Mouse (Mus musculus) liver, embryonic 14.5 days (tissue): ENCODE results near the gene Sigirr. TPM values are rescaled to one million over a fixed set of nuclear protein-coding genes. Genes with fewer than 3 reads are reported as not detected.

Source experiments
- ATAC-seq: fragments of 200-750 bp; cut with Nextera tagmentation; 2 replicates; pipeline ENCODE4 v1.8.0; 2017; ENCODE audit warnings: moderate number of reproducible peaks, mild to moderate bottlenecking, moderate library complexity; ENCODE audit not compliant: insufficient read depth
- DNase-seq, 3 experiments: peaks; one replicate each; pipeline ENCODE4 v3.0.0-alpha.2; 2012 to 2013; ENCODE audit warnings: low read depth in 3 of 3, low spot score in 3 of 3
- H3K27ac ChIP-seq: fragments of 300-500 bp; sonication (generic); 2 replicates; pipeline ENCODE4 v1.5.1; 2014; ENCODE audit warnings: moderate library complexity, mild to moderate bottlenecking, control low read depth, inconsistent platforms
- H3K27me3 ChIP-seq: fragments of 300-500 bp; sonication (generic); 2 replicates; pipeline ENCODE4 v1.6.1; 2014; ENCODE audit warnings: mild to moderate bottlenecking, low read length, moderate library complexity; ENCODE audit not compliant: control insufficient read depth, insufficient read depth
- H3K36me3 ChIP-seq: fragments of 300-500 bp; sonication (generic); replicated peaks from 2 replicates; pipeline ENCODE4 v1.6.1; 2014; ENCODE audit warnings: low read depth; ENCODE audit not compliant: control insufficient read depth, insufficient read depth
- H3K4me1 ChIP-seq, 2 experiments: fragments of 200-500 bp in 1 of 2; fragments of 300-500 bp in 1 of 2; sonication (generic) in 1 of 2; replicated peaks; 2 replicates each; pipeline ENCODE4 v1.6.1; 2012 to 2014; ENCODE audit warnings: antibody characterized with exemption in 1 of 2, inconsistent platforms in 1 of 2, low read length in 1 of 2; ENCODE audit not compliant: control insufficient read depth in 2 of 2, insufficient read depth in 2 of 2
- H3K4me2 ChIP-seq: fragments of 300-500 bp; sonication (generic); 2 replicates; pipeline ENCODE4 v1.6.1; 2014; ENCODE audit warnings: low read depth, mild to moderate bottlenecking, control low read depth, moderate library complexity
- H3K4me3 ChIP-seq, 2 experiments: fragments of 200-500 bp in 1 of 2; fragments of 300-500 bp in 1 of 2; sonication (generic) in 1 of 2; 2 replicates each; pipeline ENCODE4 v1.5.1; 2012 to 2014; ENCODE audit warnings: low read depth in 2 of 2, low read length in 2 of 2, mild to moderate bottlenecking in 2 of 2, control low read depth in 1 of 2, inconsistent platforms in 1 of 2, moderate library complexity in 1 of 2; ENCODE audit not compliant: insufficient read depth in 1 of 2
- H3K9ac ChIP-seq: fragments of 300-500 bp; sonication (generic); replicated peaks from 2 replicates; pipeline ENCODE4 v1.6.1; 2014; ENCODE audit warnings: mild to moderate bottlenecking, control low read depth, moderate library complexity
- H3K9me3 ChIP-seq: fragments of 300-500 bp; sonication (generic); 2 replicates; pipeline ENCODE4 v1.6.1; 2016; ENCODE audit warnings: low read length, mixed read lengths; ENCODE audit not compliant: control insufficient read depth
- CTCF ChIP-seq: IDR thresholded peaks from 2 replicates; pipeline ENCODE4 v1.5.1; 2016; ENCODE audit warnings: antibody characterized with exemption, low read depth, control low read depth
- EP300 ChIP-seq: IDR thresholded peaks from 2 replicates; pipeline ENCODE4 v1.6.1; 2016; ENCODE audit warnings: antibody characterized with exemption, low read depth
- WGBS: fragments of 180-500 bp; shearing (Covaris S2); extraction: QIAGEN DNeasy Blood & Tissue Kit; methylation state at CpG from one replicate; pipeline ENCODE4 v1.1.7; 2014; ENCODE audit not compliant: insufficient replicate concordance; 5-methylcytosine and 5-hydroxymethylcytosine counted together
- polyA plus RNA-seq, 2 experiments: library from polyadenylated mRNA; depleted of rRNA in 1 of 2; stranded (reverse) in 1 of 2; unstranded in 1 of 2; fragments of >200 nt; fragmentation: Nextera tagmentation in 1 of 2; extraction: Ambion mirVana in 1 of 2; gene quantifications; 2 replicates each; pipeline versions ENCODE4 v1.2.1 to v1.2.3; 2012 to 2014

Sigirr gene
- polyA plus RNA-seq, 2 experiments: 9.8 to 18.4 TPM

DNA sequence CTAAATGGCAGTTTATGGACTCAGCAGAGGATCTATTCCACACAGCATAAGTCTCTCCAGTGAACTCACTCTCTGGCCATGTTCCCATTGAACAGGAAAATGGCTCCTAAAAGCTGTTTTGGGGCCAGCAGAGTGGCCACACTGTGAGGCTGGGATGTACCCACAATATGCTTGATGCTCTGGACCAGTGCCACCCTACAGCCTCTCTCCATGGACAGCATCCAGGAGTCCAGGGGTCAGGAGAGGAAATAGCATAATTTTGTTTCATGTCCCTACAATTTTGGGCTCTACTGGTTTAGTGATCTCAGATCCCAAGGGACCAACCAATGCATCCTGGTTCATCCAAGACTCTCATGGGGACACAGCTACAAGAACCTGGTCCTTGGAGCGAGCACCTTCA, 42.8 kb downstream of the Sigirr start:
- ATAC-seq: no peak
- no peak overlapping the region for H3K9ac ChIP-seq
- H3K4me3 ChIP-seq: no peak overlapping the region
- peaks cover 31% of the 10 kb centered on the region for H3K27me3 ChIP-seq
- DNase-seq: no peak
- H3K36me3 ChIP-seq: no peaks in the 10 kb centered on the region
- no peaks in the 10 kb centered on the region for H3K9me3 ChIP-seq
- H3K4me1 ChIP-seq: peaks cover 0 to 4% of the 10 kb centered on the region in 2 experiments; a peak in 2 of 4 replicates
- no peak overlapping the region for H3K27ac ChIP-seq
- WGBS: 74% methylated on average over 1 of the region's 1 CpGs
- no peak for TF ChIP-seq EP300
- no peak for TF ChIP-seq CTCF
- no peak overlapping the region for H3K4me2 ChIP-seq

DNA sequence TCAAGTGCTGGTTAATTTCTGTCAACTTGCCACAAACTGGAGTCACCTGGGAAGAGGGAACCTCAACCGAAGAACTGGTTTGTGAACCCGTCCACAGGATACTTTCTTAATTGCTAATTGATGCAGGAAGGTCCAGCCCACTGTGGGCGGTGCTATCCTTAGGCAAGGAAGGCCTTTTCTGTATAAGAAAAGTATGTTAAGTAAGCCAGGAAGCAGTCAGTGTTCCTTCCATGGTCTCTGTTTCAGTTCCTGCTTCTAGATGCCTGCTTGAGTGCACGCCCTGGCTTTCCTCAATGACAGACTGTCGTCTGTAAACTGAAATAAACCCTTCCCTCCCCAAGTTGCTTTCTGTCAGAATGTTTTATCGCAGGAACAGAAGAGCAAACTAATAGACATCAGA, 43.4 kb downstream of the Sigirr start:
- peaks cover 0 to 4% of the 10 kb centered on the region in 2 experiments; a peak in 2 of 4 replicates for H3K4me1 ChIP-seq
- H3K27me3 ChIP-seq: peaks cover 28% of the 10 kb centered on the region
- no peak overlapping the region for H3K9ac ChIP-seq
- H3K27ac ChIP-seq: no peak overlapping the region
- 60% methylated on average over 6 of the region's 6 CpGs for WGBS
- no peaks in the 10 kb centered on the region for H3K36me3 ChIP-seq
- ATAC-seq (no peak), DNase-seq (no peak)
- H3K4me2 ChIP-seq: no peak overlapping the region
- H3K4me3 ChIP-seq: no peak overlapping the region
- no peaks in the 10 kb centered on the region for H3K9me3 ChIP-seq
- no peak for TF ChIP-seq CTCF
- TF ChIP-seq EP300: no peak

DNA sequence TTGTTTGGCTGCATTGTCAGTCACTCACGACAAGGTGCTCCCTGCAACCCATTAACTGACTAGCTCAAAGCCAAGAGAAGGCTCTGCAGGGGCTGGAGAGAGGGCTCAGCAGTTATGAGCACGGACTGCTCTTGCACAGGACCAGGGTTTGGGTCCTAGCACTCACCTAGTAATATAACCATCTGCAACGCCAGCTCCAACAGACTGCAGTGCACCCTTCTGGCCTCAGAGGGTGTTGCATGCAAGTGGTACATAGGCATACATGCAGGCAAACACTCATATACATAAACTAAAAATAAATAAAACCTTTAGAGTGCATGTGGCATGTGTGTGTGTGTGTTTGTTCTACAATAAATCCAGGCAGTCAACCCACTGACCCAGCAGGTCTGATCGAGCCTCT, 44.6 kb downstream of the Sigirr start:
- Histone ChIP-seq H3K27me3 (peaks cover 16% of the 10 kb centered on the region), H3K4me1 (peaks cover 0 to 6% of the 10 kb centered on the region in 2 experiments; a peak in 2 of 4 replicates), H3K9ac (no peak overlapping the region), H3K27ac (no peak overlapping the region), H3K36me3 (no peaks in the 10 kb centered on the region), H3K9me3 (no peaks in the 10 kb centered on the region), H3K4me3 (no peak overlapping the region), H3K4me2 (no peak overlapping the region)
- ATAC-seq (no peak), DNase-seq (no peak)
- 50% methylated on average over 4 of the region's 4 CpGs for WGBS
- TF ChIP-seq CTCF (peak; percentile 37), EP300 (no peak)

DNA sequence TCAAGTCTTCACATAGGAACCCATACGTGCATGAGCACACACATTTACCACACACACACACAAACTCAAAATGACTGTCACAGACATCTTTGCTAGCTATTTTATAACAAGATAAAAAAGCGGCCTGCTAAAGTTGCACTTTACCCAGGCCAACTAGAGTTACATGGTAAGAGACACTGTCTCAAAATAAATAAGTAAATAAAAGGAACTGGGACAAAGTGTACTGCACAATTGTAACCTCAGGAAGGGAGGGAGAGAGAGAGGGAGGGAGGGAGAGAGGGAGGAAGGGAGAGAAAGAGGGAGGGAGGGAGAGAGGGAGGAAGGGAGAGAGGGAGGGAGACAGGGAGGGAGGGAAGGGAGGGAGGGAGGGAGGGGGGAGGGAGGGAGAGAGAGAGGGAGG, 48.0 kb downstream of the Sigirr start:
- Histone ChIP-seq H3K4me2 (no peak overlapping the region), H3K36me3 (no peaks in the 10 kb centered on the region), H3K9me3 (no peaks in the 10 kb centered on the region), H3K4me1 (peaks cover 4 to 11% of the 10 kb centered on the region in 2 experiments; a peak in 3 of 4 replicates), H3K27me3 (no peaks in the 10 kb centered on the region), H3K9ac (no peak overlapping the region), H3K27ac (no peak overlapping the region), H3K4me3 (no peak overlapping the region)
- 60% methylated on average over 2 of the region's 2 CpGs for WGBS
- DNase-seq (no peak), ATAC-seq (no peak)
- TF ChIP-seq EP300 (no peak), CTCF (no peak)

DNA sequence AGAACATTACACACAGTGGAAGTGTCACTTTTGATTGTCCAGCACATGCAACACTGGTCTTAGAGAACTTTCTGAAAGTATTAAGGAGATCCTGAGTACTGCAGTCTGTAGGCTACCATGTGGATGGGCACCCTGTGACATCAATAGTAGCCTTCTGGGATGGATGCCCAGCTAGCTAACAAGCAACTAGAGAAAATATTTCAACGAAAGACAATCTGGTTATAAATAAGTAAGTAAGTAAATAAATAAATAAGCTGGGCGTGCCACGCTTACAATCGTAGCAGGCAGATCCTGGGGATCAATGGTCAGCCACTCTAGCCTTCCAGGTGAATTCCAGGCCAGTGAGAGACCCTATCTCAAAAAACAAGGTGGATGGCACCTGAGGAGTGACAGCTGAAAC, 48.4 kb downstream of the Sigirr start:
- ATAC-seq (no peak), DNase-seq (no peak)
- no peaks in the 10 kb centered on the region for H3K9me3 ChIP-seq
- 78% methylated on average over 4 of the region's 4 CpGs for WGBS
- H3K27ac ChIP-seq: no peak overlapping the region
- no peak overlapping the region for H3K4me2 ChIP-seq
- H3K4me1 ChIP-seq: peaks cover 8 to 15% of the 10 kb centered on the region in 2 experiments; a peak in 3 of 4 replicates
- TF ChIP-seq EP300: no peak
- no peak for TF ChIP-seq CTCF
- H3K36me3 ChIP-seq: no peaks in the 10 kb centered on the region
- no peak overlapping the region for H3K4me3 ChIP-seq
- H3K27me3 ChIP-seq: no peaks in the 10 kb centered on the region
- H3K9ac ChIP-seq: no peak overlapping the region
